Mouse (Mus musculus): ENCODE results near the gene Dnaja4. TPM values are rescaled to one million over a fixed set of nuclear protein-coding genes. Genes with fewer than 3 reads are reported as not detected.

Gene Dnaja4
- 7.0 and 9.6 TPM in 2 replicates for polyA plus RNA-seq (2012; rRNA removed)

DNA sequence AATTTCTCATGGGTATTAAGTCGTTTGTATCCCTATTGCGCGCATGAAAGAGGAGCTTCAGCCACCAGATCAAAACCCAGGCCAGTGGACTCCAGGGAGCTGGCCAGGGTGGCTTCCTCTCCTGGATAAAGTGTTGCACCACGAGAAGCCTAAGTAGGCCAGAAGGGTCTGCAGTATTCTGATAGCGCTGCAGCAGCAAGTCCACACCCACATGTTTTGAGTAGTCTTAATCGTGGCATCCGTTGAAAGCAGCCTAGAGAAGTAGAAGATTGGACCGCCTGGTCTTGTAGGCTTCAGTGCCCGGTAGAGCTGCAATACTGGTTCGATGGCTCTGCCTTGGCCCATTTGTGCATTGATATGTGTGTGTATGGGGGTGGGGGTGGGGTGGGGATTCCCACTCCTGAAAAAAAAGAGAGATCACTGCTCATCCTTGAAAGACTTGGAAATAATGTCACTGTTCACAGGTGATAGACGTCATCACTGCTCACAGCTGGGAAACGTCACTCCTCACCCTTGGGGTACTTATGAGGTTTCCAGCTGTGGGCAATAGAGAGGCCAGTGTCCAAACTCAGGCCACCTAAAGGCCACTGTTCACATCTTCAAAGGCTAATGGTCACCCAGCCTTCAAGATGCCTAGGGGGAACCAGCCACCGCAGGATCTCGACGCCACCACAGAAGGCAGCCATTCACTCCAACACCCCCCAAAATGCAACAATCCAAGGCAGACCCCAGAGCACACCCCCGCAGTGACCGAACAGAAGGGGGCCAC lies at the start of gene Dnaja4:
Dnaja4 (plus strand) TSS at position 556 of the 769 bp plus-strand sequence.
- WGBS = 72% methylated on average over 17 of the region's 17 CpGs
- TF ChIP-seq POLR2A (IDR thresholded peaks at IDR 0.05; ENCODE audit: low read depth, low read length) (no peak), CTCF (conservative IDR thresholded peaks at IDR 0.05; ENCODE audit: insufficient read depth, insufficient read length, low read depth, low read length) (no peak)
- no peaks in the 10 kb centered on the region for H3K36me3 ChIP-seq (ENCODE audit: control insufficient read depth, insufficient read depth, low read length)
- no peak for DNase-seq
- 0 out of 2 replicates have a peak, but pooled peaks cover 6% of the 10 kb centered on the region for H3K4me1 ChIP-seq (ENCODE audit: control insufficient read depth, insufficient read depth, low read length)
- peak within 1 kb of the TSS; percentile 80 for H3K4me3 ChIP-seq (ENCODE audit: insufficient read depth, low read depth, low read length)
- no peaks in the 10 kb centered on the region for H3K27me3 ChIP-seq (replicated peaks; ENCODE audit: control insufficient read depth, insufficient read depth, low read length)
- H3K27ac ChIP-seq (ENCODE audit: insufficient read depth, low read depth, low read length) = peak within 1 kb of the TSS; percentile 14; the same call in 1 of the 2 replicates

GRCm38 (mm10) chr9:54649360-54649759 lies 49.3 kb upstream of the Dnaja4 start:
- 65% methylated on average over 1 of the region's 1 CpGs for WGBS
- Histone ChIP-seq H3K4me3 (ENCODE audit: insufficient read depth, low read depth, low read length) (no peak overlapping the region), H3K27ac (ENCODE audit: insufficient read depth, low read depth, low read length) (no peak overlapping the region), H3K36me3 (ENCODE audit: control insufficient read depth, insufficient read depth, low read length) (no peaks in the 10 kb centered on the region), H3K27me3 (replicated peaks; ENCODE audit: control insufficient read depth, insufficient read depth, low read length) (no peaks in the 10 kb centered on the region; the same call in 1 of the 2 replicates), H3K4me1 (ENCODE audit: control insufficient read depth, insufficient read depth, low read length) (peaks cover 3% of the 10 kb centered on the region; the same call in 1 of the 2 replicates)
- peak; percentile 32 for DNase-seq
- TF ChIP-seq CTCF (conservative IDR thresholded peaks at IDR 0.05; ENCODE audit: insufficient read depth, insufficient read length, low read depth, low read length) (no peak), POLR2A (IDR thresholded peaks at IDR 0.05; ENCODE audit: low read depth, low read length) (no peak)

- no peak overlapping the region for H3K4me3 ChIP-seq (ENCODE audit: insufficient read depth, low read depth, low read length)
- no peaks in the 10 kb centered on the region; the same call in 1 of the 2 replicates for H3K27me3 ChIP-seq (replicated peaks; ENCODE audit: control insufficient read depth, insufficient read depth, low read length)
- no peak for DNase-seq
- peaks cover 3% of the 10 kb centered on the region; the same call in 1 of the 2 replicates for H3K4me1 ChIP-seq (ENCODE audit: control insufficient read depth, insufficient read depth, low read length)
- WGBS = 58% methylated on average over 2 of the region's 2 CpGs
- TF ChIP-seq POLR2A (IDR thresholded peaks at IDR 0.05; ENCODE audit: low read depth, low read length) = no peak
- no peak for TF ChIP-seq CTCF (conservative IDR thresholded peaks at IDR 0.05; ENCODE audit: insufficient read depth, insufficient read length, low read depth, low read length)
- no peaks in the 10 kb centered on the region for H3K36me3 ChIP-seq (ENCODE audit: control insufficient read depth, insufficient read depth, low read length)
- H3K27ac ChIP-seq (ENCODE audit: insufficient read depth, low read depth, low read length) = no peak overlapping the region
Measured at GRCm38 (mm10) chr9:54652778-54653177, 45.9 kb upstream of the Dnaja4 start.

- no peak overlapping the region for H3K27ac ChIP-seq (ENCODE audit: insufficient read depth, low read depth, low read length)
- H3K4me1 ChIP-seq (ENCODE audit: control insufficient read depth, insufficient read depth, low read length) = no peaks in the 10 kb centered on the region
- no peak overlapping the region for H3K4me3 ChIP-seq (ENCODE audit: insufficient read depth, low read depth, low read length)
- H3K27me3 ChIP-seq (replicated peaks; ENCODE audit: control insufficient read depth, insufficient read depth, low read length) = no peaks in the 10 kb centered on the region; the same call in 1 of the 2 replicates
- WGBS = 58% methylated on average over 2 of the region's 2 CpGs
- TF ChIP-seq CTCF (conservative IDR thresholded peaks at IDR 0.05; ENCODE audit: insufficient read depth, insufficient read length, low read depth, low read length) (no peak), POLR2A (IDR thresholded peaks at IDR 0.05; ENCODE audit: low read depth, low read length) (no peak)
- no peaks in the 10 kb centered on the region for H3K36me3 ChIP-seq (ENCODE audit: control insufficient read depth, insufficient read depth, low read length)
- DNase-seq = peak; percentile 4
Measured at GRCm38 (mm10) chr9:54655846-54656245, 42.8 kb upstream of the Dnaja4 start.

DNA sequence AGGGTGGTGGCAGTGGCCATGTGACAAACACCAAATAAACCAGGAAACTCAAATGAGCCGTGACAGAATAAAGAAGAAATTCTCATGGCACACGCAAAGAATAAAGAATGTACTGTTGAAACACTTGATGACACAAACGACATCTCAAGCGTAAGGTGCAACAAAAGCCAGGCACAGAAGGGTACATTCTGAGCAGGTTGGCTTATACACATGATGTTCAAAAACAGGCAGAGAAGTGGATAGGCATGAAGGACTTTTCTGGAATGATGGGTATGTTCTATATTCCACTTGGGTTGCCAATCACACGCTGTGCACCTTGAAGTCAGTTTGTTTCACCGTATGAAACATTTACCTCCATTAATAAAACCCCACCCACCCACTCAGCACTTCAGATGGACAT lies 42.3 kb upstream of the Dnaja4 start:
- no peak for TF ChIP-seq CTCF (conservative IDR thresholded peaks at IDR 0.05; ENCODE audit: insufficient read depth, insufficient read length, low read depth, low read length)
- no peak for TF ChIP-seq POLR2A (IDR thresholded peaks at IDR 0.05; ENCODE audit: low read depth, low read length)
- H3K4me3 ChIP-seq (ENCODE audit: insufficient read depth, low read depth, low read length) = no peak overlapping the region
- H3K27me3 ChIP-seq (replicated peaks; ENCODE audit: control insufficient read depth, insufficient read depth, low read length) = no peaks in the 10 kb centered on the region; the same call in 1 of the 2 replicates
- H3K27ac ChIP-seq (ENCODE audit: insufficient read depth, low read depth, low read length) = no peak overlapping the region
- WGBS = 75% methylated on average over 6 of the region's 6 CpGs
- DNase-seq = no peak
- no peaks in the 10 kb centered on the region for H3K36me3 ChIP-seq (ENCODE audit: control insufficient read depth, insufficient read depth, low read length)
- no peaks in the 10 kb centered on the region for H3K4me1 ChIP-seq (ENCODE audit: control insufficient read depth, insufficient read depth, low read length)

- TF ChIP-seq CTCF (conservative IDR thresholded peaks at IDR 0.05; ENCODE audit: insufficient read depth, insufficient read length, low read depth, low read length) (no peak), POLR2A (IDR thresholded peaks at IDR 0.05; ENCODE audit: low read depth, low read length) (no peak)
- no peak overlapping the region for H3K27ac ChIP-seq (ENCODE audit: insufficient read depth, low read depth, low read length)
- DNase-seq = no peak
- no peaks in the 10 kb centered on the region for H3K36me3 ChIP-seq (ENCODE audit: control insufficient read depth, insufficient read depth, low read length)
- H3K4me1 ChIP-seq (ENCODE audit: control insufficient read depth, insufficient read depth, low read length) = no peaks in the 10 kb centered on the region
- 88% methylated on average over 6 of the region's 6 CpGs for WGBS
- H3K4me3 ChIP-seq (ENCODE audit: insufficient read depth, low read depth, low read length) = no peak overlapping the region
- no peaks in the 10 kb centered on the region; the same call in 1 of the 2 replicates for H3K27me3 ChIP-seq (replicated peaks; ENCODE audit: control insufficient read depth, insufficient read depth, low read length)
Measured at GRCm38 (mm10) chr9:54658773-54659172, 39.9 kb upstream of the Dnaja4 start.

DNA sequence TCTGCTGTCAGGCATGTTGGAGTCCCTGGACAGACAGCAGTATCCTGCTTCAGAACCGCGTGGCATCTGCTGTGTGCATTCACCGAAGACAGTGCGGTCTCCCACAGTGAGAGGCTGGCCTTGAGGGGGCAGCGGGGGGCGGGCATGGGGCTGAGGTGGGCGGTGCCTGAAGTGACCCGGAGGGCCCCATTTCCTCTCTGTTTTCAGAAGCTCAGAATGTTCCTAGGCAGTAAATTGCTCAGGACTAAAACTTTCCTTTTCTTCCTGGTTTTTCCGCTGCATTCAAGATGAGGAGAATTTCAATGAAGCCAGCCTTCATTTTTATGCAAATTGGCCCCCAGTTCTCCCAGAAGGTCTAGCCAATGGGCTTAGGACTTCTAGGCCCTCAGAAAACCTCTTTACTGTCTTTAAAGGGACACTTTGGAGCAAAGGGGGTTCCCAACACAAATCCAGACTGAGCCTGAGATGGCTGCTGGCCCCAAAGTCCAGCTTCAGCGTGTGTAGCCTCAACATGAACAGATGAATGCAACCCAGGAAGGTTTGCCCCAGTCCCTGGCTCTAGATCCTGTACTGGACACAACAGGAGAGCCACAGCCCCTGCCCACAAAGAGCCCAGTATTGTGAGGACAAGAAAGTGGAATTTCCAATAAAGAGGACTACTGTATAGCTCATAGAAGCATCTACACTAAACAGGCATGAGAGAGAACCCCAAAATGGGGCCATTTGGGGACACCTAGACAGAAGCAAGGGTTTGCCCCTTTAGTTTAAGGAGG lies 36.9 kb upstream of the Dnaja4 start, which contains the start of gene Acsbg1:
Acsbg1 (minus strand) TSS at position 266 of the 773 bp plus-strand sequence.
- no peak within 1 kb of the TSS for H3K27ac ChIP-seq (ENCODE audit: insufficient read depth, low read depth, low read length)
- peak; percentile 3 for DNase-seq
- H3K4me3 ChIP-seq (ENCODE audit: insufficient read depth, low read depth, low read length) = no peak within 1 kb of the TSS
- 15% methylated on average over 10 of the region's 10 CpGs for WGBS
- no peaks in the 10 kb centered on the region for H3K27me3 ChIP-seq (replicated peaks; ENCODE audit: control insufficient read depth, insufficient read depth, low read length)
- no peaks in the 10 kb centered on the region for H3K36me3 ChIP-seq (ENCODE audit: control insufficient read depth, insufficient read depth, low read length)
- TF ChIP-seq CTCF (conservative IDR thresholded peaks at IDR 0.05; ENCODE audit: insufficient read depth, insufficient read length, low read depth, low read length) (no peak), POLR2A (IDR thresholded peaks at IDR 0.05; ENCODE audit: low read depth, low read length) (no peak)
- no peaks in the 10 kb centered on the region for H3K4me1 ChIP-seq (ENCODE audit: control insufficient read depth, insufficient read depth, low read length)
